Mouse (Mus musculus): Measurements from ENCODE around the gene Fli1.

- TF ChIP-seq EP300 (IDR thresholded peaks at IDR 0.05; ENCODE audit: low read depth) (no peak), CTCF (IDR thresholded peaks at IDR 0.05; ENCODE audit: low read depth) (no peak)
Measured at GRCm38 (mm10) chr9:32474621-32475390, 67.9 kb downstream of the Fli1 start.

Data from liver, embryonic 14.5 days (tissue).